Mouse (Mus musculus): ENCODE measurements around the gene Smox.

- TF ChIP-seq CTCF (IDR thresholded peaks at IDR 0.05; ENCODE audit: low read depth, low read length) (no peak), POLR2A (IDR thresholded peaks at IDR 0.05; ENCODE audit: extremely low read depth, insufficient read depth, low read length) (no peak)
Observed at GRCm38 (mm10) chr2:131446416-131446982, 44.8 kb upstream of the Smox start.

Measured in liver, adult 2 months (tissue).